In the genomic region with DNA sequence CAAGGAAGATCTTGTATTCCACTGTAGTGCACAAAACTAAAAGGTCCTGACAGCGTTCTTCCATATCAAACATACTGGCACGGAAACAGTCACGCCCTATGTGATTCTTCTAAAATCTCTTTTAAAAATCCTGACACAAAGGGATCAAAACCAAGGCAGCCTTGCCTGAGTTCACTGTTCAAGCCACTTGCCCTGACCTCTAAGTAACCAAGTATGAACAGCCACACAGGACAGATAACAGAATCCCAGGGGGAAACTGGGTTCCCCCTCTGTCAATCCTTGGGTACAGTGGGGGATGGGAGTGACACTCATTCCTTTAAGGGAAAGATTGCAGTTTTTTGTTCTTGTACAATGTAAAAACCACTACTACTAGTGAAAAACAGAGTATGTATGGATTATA, we compare ENCODE assay signal across 28 mouse cellular contexts. TPM values are rescaled to one million over a fixed set of nuclear protein-coding genes. Genes with fewer than 3 reads are reported as not detected.
DNase-seq lines count a peak whose midpoint lies in the region; ATAC-seq and TF ChIP-seq lines count a peak whose summit lies in the region.
"Had no signal": no experiment of that assay in that cellular context is flagged by ENCODE, and none has a peak within 500 bp of the region (broad histone marks: within the 10 kb centered on the region; RNA-seq: fewer than 3 reads in every experiment).

No protein-coding gene starts in this region.

- no peak for TF ChIP-seq CTCF in layer of hippocampus, adult 2 months (conservative IDR thresholded peaks at IDR 0.05)

- 83% methylated on average over 3 of the region's 3 CpGs for WGBS in midbrain, embryonic 11.5 days
- WGBS in midbrain, embryonic 14.5 days, result 90% methylated on average over 3 of the region's 3 CpGs

- H3K9ac ChIP-seq in midbrain, embryonic 11.5 days (ENCODE audit: low read length), result no peak overlapping the region
- no peak overlapping the region for H3K9ac ChIP-seq in midbrain, embryonic 14.5 days (replicated peaks; ENCODE audit: low read length)
- H3K9ac ChIP-seq: embryonic facial prominence, embryonic 13.5 days; embryonic facial prominence, embryonic 15.5 days; forebrain, embryonic 12.5 days; forebrain, postnatal 0 days had no signal

- H3K36me3 ChIP-seq in midbrain, embryonic 11.5 days (ENCODE audit: control insufficient read depth, insufficient read depth, low read length), result no peaks in the 10 kb centered on the region
- peaks cover 15% of the 10 kb centered on the region for H3K36me3 ChIP-seq in midbrain, embryonic 14.5 days (ENCODE audit: control insufficient read depth, insufficient read depth, low read length)

- no peak overlapping the region for H3K4me3 ChIP-seq in layer of hippocampus, adult 2 months
- no peak overlapping the region for H3K4me3 ChIP-seq in midbrain, embryonic 11.5 days (ENCODE audit: low read depth, low read length)
- H3K4me3 ChIP-seq in midbrain, embryonic 14.5 days (replicated peaks; ENCODE audit: low read depth, low read length), result no peak overlapping the region
- H3K4me3 ChIP-seq: embryonic facial prominence, embryonic 13.5 days; embryonic facial prominence, embryonic 15.5 days; erythroblast, embryonic 14.5 days; forebrain, embryonic 10.5 days; forebrain, embryonic 12.5 days had no signal

- H3K27me3 ChIP-seq in midbrain, embryonic 11.5 days (ENCODE audit: control insufficient read depth, insufficient read depth, low read length), result no peaks in the 10 kb centered on the region
- no peaks in the 10 kb centered on the region for H3K27me3 ChIP-seq in midbrain, embryonic 14.5 days (ENCODE audit: control insufficient read depth, insufficient read depth, low read length)
- H3K27me3 ChIP-seq: CH12.LX; embryonic facial prominence, embryonic 13.5 days; embryonic facial prominence, embryonic 15.5 days; forebrain, embryonic 12.5 days; Patski had no signal

- H3K4me2 ChIP-seq in midbrain, embryonic 11.5 days, result no peak overlapping the region
- H3K4me2 ChIP-seq in midbrain, embryonic 14.5 days (ENCODE audit: low read length), result no peak overlapping the region
- H3K4me2 ChIP-seq: embryonic facial prominence, embryonic 13.5 days; embryonic facial prominence, embryonic 15.5 days; forebrain, embryonic 12.5 days had no signal

- H3K9me3 ChIP-seq in midbrain, embryonic 11.5 days (ENCODE audit: control insufficient read depth, low read length), result no peaks in the 10 kb centered on the region; the same call in 1 of the 2 replicates
- H3K9me3 ChIP-seq in midbrain, embryonic 14.5 days (ENCODE audit: control insufficient read depth, low read length), result no peaks in the 10 kb centered on the region
- H3K9me3 ChIP-seq: embryonic facial prominence, embryonic 13.5 days; embryonic facial prominence, embryonic 15.5 days; forebrain, embryonic 12.5 days; G1E had no signal

- peak; percentile 80 for DNase-seq in heart, adult 11 months
- no peak for DNase-seq in heart, adult 9 months (ENCODE audit: low spot score in 2 of 2)
- DNase-seq in layer of hippocampus, adult 2 months (ENCODE audit: low spot score in 2 of 2), result no peak
- DNase-seq in layer of hippocampus, postnatal 25 days (ENCODE audit: extremely low spot score in 1 of 2, low spot score in 1 of 2), result no peak
- DNase-seq in midbrain, embryonic 11.5 days (ENCODE audit: low spot score, missing footprints), result peak; percentile 74
- no peak for DNase-seq in midbrain, embryonic 14.5 days
- DNase-seq: adrenal gland, adult 8-10 months; adrenal gland, postnatal 14 days; adrenal gland, postnatal 36 days; cerebellum, adult 11 months; cerebellum, adult 18-20 months; cerebellum, adult 8-10 months; cerebellum, adult 9-11 months; cerebellum, postnatal 14 days; cerebellum, postnatal 36 days; embryo, embryonic 11 days; forebrain, postnatal 0 days had no signal

- ATAC-seq in midbrain, embryonic 11.5 days (ENCODE audit: low FRiP score), result no peak
- no peak for ATAC-seq in midbrain, embryonic 14.5 days (ENCODE audit: low FRiP score, low TSS enrichment)
- ATAC-seq: activated CD4-positive, CD25-positive, alpha-beta regulatory T cell, adult 4 months; CD4-positive, CD25-positive, alpha-beta regulatory T cell, adult 4 months; forebrain, embryonic 14.5 days; forebrain, postnatal 0 days; Patski had no signal

- peaks cover 3% of the 10 kb centered on the region; the same call in 1 of the 2 replicates for H3K4me1 ChIP-seq in midbrain, embryonic 11.5 days (ENCODE audit: control insufficient read depth, insufficient read depth, low read length)
- peaks cover 12% of the 10 kb centered on the region for H3K4me1 ChIP-seq in midbrain, embryonic 14.5 days (ENCODE audit: control insufficient read depth, insufficient read depth, low read length)

- peak overlapping the region; percentile 55; the same call in 1 of the 2 replicates for H3K27ac ChIP-seq in layer of hippocampus, adult 2 months
- H3K27ac ChIP-seq in midbrain, embryonic 11.5 days (ENCODE audit: low read depth, low read length), result no peak overlapping the region
- no peak overlapping the region for H3K27ac ChIP-seq in midbrain, embryonic 14.5 days (replicated peaks; ENCODE audit: low read depth, low read length)
- H3K27ac ChIP-seq: embryonic facial prominence, embryonic 13.5 days; embryonic facial prominence, embryonic 15.5 days; forebrain, embryonic 10.5 days; forebrain, embryonic 12.5 days had no signal

RNA-seq across cellular contexts. Expression of gene Klhl2, which starts 19.9 kb away (rescaled TPM):
- total RNA-seq in layer of hippocampus, adult 2 months (2021), result 100 to 1,000 TPM; 303 to 323 TPM
- total RNA-seq in layer of hippocampus, postnatal 25 days (2021), result 100 to 1,000 TPM; 266 to 309 TPM
- 18.9 and 19.4 TPM in 2 replicates for polyA plus RNA-seq in midbrain, embryonic 11.5 days (2014; fragmentation: Nextera tagmentation; extraction: Ambion mirVana)
- 29.3 and 32.4 TPM in 2 replicates for polyA plus RNA-seq in midbrain, embryonic 14.5 days (2014; fragmentation: Nextera tagmentation; extraction: Ambion mirVana)

Comparison
In these comparisons a context has a peak if more than half of its experiments do, and no peak if none do; other contexts are left out.
1. DNase-seq: peak in heart, adult 11 months (single experiment) and midbrain, embryonic 11.5 days (single experiment); none in heart, adult 9 months (0 of 2), layer of hippocampus, adult 2 months (0 of 2), layer of hippocampus, postnatal 25 days (0 of 2) and midbrain, embryonic 14.5 days (single experiment).